Mouse (Mus musculus) stomach, postnatal 0 days (tissue): ENCODE results near the gene Ccng2.

Source experiments
- CTCF ChIP-seq: IDR thresholded peaks from 2 replicates; pipeline ENCODE4 v1.5.1; 2016; ENCODE audit warnings: antibody characterized with exemption, low read depth, mild to moderate bottlenecking, moderate library complexity
- EP300 ChIP-seq: optimal IDR thresholded peaks from 2 replicates; pipeline ENCODE3; 2016; ENCODE audit warnings: antibody characterized with exemption

GRCm38 (mm10) chr5:93296341-93296746, 29.3 kb downstream of the Ccng2 start:
- TF ChIP-seq CTCF (no peak), EP300 (no peak)
